ENCODE assay signal across 9 mouse cellular contexts in genomic region chr11:79087731-79088311, GRCm38 (mm10). TPM values are rescaled to one million over a fixed set of nuclear protein-coding genes. Genes with fewer than 3 reads are reported as not detected.
A peak's percentile ranks its signal among the peaks of the same experiment; 100 is the strongest.
DNase-seq lines count a peak whose midpoint lies in the region; ATAC-seq and TF ChIP-seq lines count a peak whose summit lies in the region.
"Had no signal": no experiment of that assay in that cellular context is flagged by ENCODE, and none has a peak within 500 bp of the region (broad histone marks: within the 10 kb centered on the region; RNA-seq: fewer than 3 reads in every experiment).

No protein-coding gene starts in this region.

- DNase-seq in forebrain, postnatal 0 days = no peak
- peak; percentile 66 for DNase-seq in lung, postnatal 10 days
- DNase-seq in lung, adult 2 months = no peak
- peak; percentile 43 for DNase-seq in liver, adult 2 months (ENCODE audit: extremely low read depth, low read depth, low spot score)
- DNase-seq in cerebellum, adult 9-10 months = no peak
- DNase-seq in right cerebral cortex, postnatal 4 days = no peak
- no peak for DNase-seq in cerebellum, adult 11 months
- DNase-seq: cerebellum, postnatal 25 days had no signal

- H3K4me3 ChIP-seq in forebrain, postnatal 0 days (ENCODE audit: low read depth, low read length) = no peak overlapping the region
- no peak overlapping the region for H3K4me3 ChIP-seq in forebrain, embryonic 16.5 days (replicated peaks; ENCODE audit: low read length)
- no peak overlapping the region for H3K4me3 ChIP-seq in lung, adult 2 months (replicated peaks; ENCODE audit: extremely low read depth, low read depth, low read length)
- no peak overlapping the region for H3K4me3 ChIP-seq in liver, adult 2 months (ENCODE audit: insufficient read depth, low read depth, low read length)

- H3K4me1 ChIP-seq in forebrain, postnatal 0 days (ENCODE audit: insufficient read depth) = peaks cover 8% of the 10 kb centered on the region
- H3K4me1 ChIP-seq in forebrain, embryonic 16.5 days (replicated peaks; ENCODE audit: control insufficient read depth, insufficient read depth, low read length) = peaks cover 9% of the 10 kb centered on the region; the same call in 1 of the 2 replicates
- peaks cover 32% of the 10 kb centered on the region for H3K4me1 ChIP-seq in lung, adult 2 months (ENCODE audit: control insufficient read depth, insufficient read depth, low read length)
- H3K4me1 ChIP-seq in liver, adult 2 months (ENCODE audit: control insufficient read depth, insufficient read depth, low read length) = peaks cover 10% of the 10 kb centered on the region; the same call in 1 of the 2 replicates

- no peak for TF ChIP-seq CTCF in forebrain, postnatal 0 days (IDR thresholded peaks at IDR 0.05; ENCODE audit: low read depth)
- no peak for TF ChIP-seq CTCF in lung, adult 2 months (IDR thresholded peaks at IDR 0.05; ENCODE audit: insufficient read depth, low read length)
- TF ChIP-seq CTCF in liver, adult 2 months (IDR thresholded peaks at IDR 0.05; ENCODE audit: low read depth, low read length) = no peak

- H3K9ac ChIP-seq in forebrain, postnatal 0 days = no peak overlapping the region
- no peak overlapping the region for H3K9ac ChIP-seq in forebrain, embryonic 16.5 days (replicated peaks; ENCODE audit: low read depth, low read length)
- H3K9ac ChIP-seq in liver, adult 2 months (ENCODE audit: low read depth, low read length) = no peak overlapping the region

- no peaks in the 10 kb centered on the region for H3K79me2 ChIP-seq in liver, adult 2 months (ENCODE audit: control insufficient read depth, insufficient read depth, low read length)

- no peak overlapping the region for H3K4me2 ChIP-seq in forebrain, postnatal 0 days (ENCODE audit: low read depth)
- no peak overlapping the region for H3K4me2 ChIP-seq in forebrain, embryonic 16.5 days (ENCODE audit: low read length)

- no peaks in the 10 kb centered on the region for H3K9me3 ChIP-seq in forebrain, postnatal 0 days (ENCODE audit: low read length)
- H3K9me3 ChIP-seq in forebrain, embryonic 16.5 days (ENCODE audit: control insufficient read depth, low read length) = no peaks in the 10 kb centered on the region

- H3K36me3 ChIP-seq in forebrain, postnatal 0 days (ENCODE audit: insufficient read depth) = no peaks in the 10 kb centered on the region
- H3K36me3 ChIP-seq in forebrain, embryonic 16.5 days (ENCODE audit: control insufficient read depth, insufficient read depth) = no peaks in the 10 kb centered on the region
- no peaks in the 10 kb centered on the region for H3K36me3 ChIP-seq in liver, adult 2 months (ENCODE audit: control insufficient read depth, insufficient read depth, low read length)

- ATAC-seq in forebrain, postnatal 0 days = no peak; the same call in 1 of the 2 replicates
- ATAC-seq in forebrain, embryonic 16.5 days = no peak

- H3K27me3 ChIP-seq in forebrain, postnatal 0 days (ENCODE audit: insufficient read depth, low read length) = no peaks in the 10 kb centered on the region
- no peaks in the 10 kb centered on the region for H3K27me3 ChIP-seq in forebrain, embryonic 16.5 days (replicated peaks; ENCODE audit: control insufficient read depth, insufficient read depth, low read length)
- H3K27me3 ChIP-seq in liver, adult 2 months (ENCODE audit: control insufficient read depth, insufficient read depth, low read length) = no peaks in the 10 kb centered on the region

- 0 out of 2 replicates have a peak overlapping the region, but pooled peaks have one; percentile 40 for H3K27ac ChIP-seq in forebrain, postnatal 0 days (ENCODE audit: low read depth, low read length)
- H3K27ac ChIP-seq in forebrain, embryonic 16.5 days (ENCODE audit: low read length) = no peak overlapping the region
- H3K27ac ChIP-seq in liver, adult 2 months (replicated peaks; ENCODE audit: insufficient read depth, low read depth, low read length) = peak overlapping the region; percentile 40

- TF ChIP-seq POLR2A in lung, adult 2 months (IDR thresholded peaks at IDR 0.05; ENCODE audit: borderline replicate concordance, extremely low read depth, low read depth, low read length) = no peak
- TF ChIP-seq POLR2A in liver, adult 2 months (IDR thresholded peaks at IDR 0.05; ENCODE audit: extremely low read depth, insufficient read depth, low read length) = no peak

- 74% methylated on average over 4 of the region's 4 CpGs for WGBS in forebrain, postnatal 0 days
- WGBS in forebrain, embryonic 16.5 days = 82% methylated on average over 4 of the region's 4 CpGs
- WGBS in lung, adult 2 months = 42% methylated on average over 4 of the region's 4 CpGs
- WGBS in liver, adult 2 months = 55% methylated on average over 4 of the region's 4 CpGs

RNA-seq across cellular contexts. Expression of gene Ksr1, which starts 58.4 kb away (rescaled TPM):
- total RNA-seq in forebrain, postnatal 0 days (2014; rRNA removed) = 30.0 and 33.2 TPM in 2 replicates
- polyA plus RNA-seq in forebrain, postnatal 0 days (2015; fragmentation: Nextera tagmentation; extraction: Ambion mirVana) = 2.0 and 2.7 TPM in 2 replicates
- polyA plus RNA-seq in forebrain, embryonic 16.5 days (2015; fragmentation: Nextera tagmentation; extraction: Ambion mirVana) = 3.7 and 5.1 TPM in 2 replicates
- polyA plus RNA-seq in lung, adult 2 months (2012; rRNA removed) = 20.7 and 21.9 TPM in 2 replicates
- 0.65 and 1.2 TPM in 2 replicates for total RNA-seq in liver, adult 2 months (2014; rRNA removed)
- polyA plus RNA-seq in liver, adult 2 months (2012; rRNA removed) = 1.2 and 1.5 TPM in 2 replicates

Comparison
In these comparisons a context has a peak if more than half of its experiments do, and no peak if none do; other contexts are left out.
1. DNase-seq: peak in lung, postnatal 10 days (single experiment) and liver, adult 2 months (single experiment); none in forebrain, postnatal 0 days (single experiment), lung, adult 2 months (single experiment), cerebellum, adult 9-10 months (single experiment), right cerebral cortex, postnatal 4 days (single experiment) and cerebellum, adult 11 months (single experiment).